Mouse (Mus musculus): ENCODE data around the gene Adgrl1. TPM values are rescaled to one million over a fixed set of nuclear protein-coding genes. Genes with fewer than 3 reads are reported as not detected.

The Adgrl1 gene
- total RNA-seq, 2 experiments from 2014 or later = 23.7 to 26.0 TPM

- no peak for DNase-seq
These were observed 90.3 kb downstream of the Adgrl1 start for GRCm38 (mm10) chr8:83990170-83990569.

Small RNA genes within 50 kb of the gene (microRNA-seq; reads per million reads assigned to microRNA genes)
- 0 reads per million in 2 experiments for gene Gm44330 (ENCODE audit: borderline replicate concordance in 2 of 2)
- 0 reads per million in 2 experiments for gene Gm44450 (ENCODE audit: borderline replicate concordance in 2 of 2)

Other genes starting within 250 kb of the Adgrl1 start
- gene Gipc1, start 247.4 kb upstream of the Adgrl1 start, total RNA-seq (2021) = 10 to 100 TPM; 18.9 to 20.4 TPM
- under 1 TPM; 0.13 to 0.15 TPM for gene Ptger1, start 233.4 kb upstream of the Adgrl1 start, total RNA-seq (2021)
- gene Pkn1, start 200.9 kb upstream of the Adgrl1 start, total RNA-seq (2021) = 10 to 100 TPM; 34.4 to 47.5 TPM
- gene Ddx39, start 184.9 kb upstream of the Adgrl1 start, total RNA-seq (2021) = 10 to 100 TPM; 11.2 to 13.2 TPM
- 10 to 100 TPM; 21.7 to 26.2 TPM for gene Adgre5, start 158.8 kb upstream of the Adgrl1 start, total RNA-seq (2021)
- under 1 TPM; 0.24 to 0.26 TPM for gene Gm10644, start 55.1 kb downstream of the Adgrl1 start, total RNA-seq (2021)
- gene Asf1b, start 55.4 kb downstream of the Adgrl1 start, total RNA-seq (2021) = under 1 TPM; 0.54 to 0.96 TPM
- 100 to 1,000 TPM; 163 to 177 TPM for gene Prkaca, start 72.9 kb downstream of the Adgrl1 start, total RNA-seq (2021)
- gene Samd1, start 97.6 kb downstream of the Adgrl1 start, total RNA-seq (2021) = 10 to 100 TPM; 15.6 to 16.7 TPM
- gene 1700067K01Rik, start 101.4 kb downstream of the Adgrl1 start, total RNA-seq (2021) = under 1 TPM; 0.33 to 0.35 TPM
- gene 2210011C24Rik, start 112.1 kb downstream of the Adgrl1 start, total RNA-seq (2021) = 1 to 10 TPM; 3.3 to 5.9 TPM
- gene Palm3, start 121.4 kb downstream of the Adgrl1 start, total RNA-seq (2021) = under 1 TPM; 0.26 to 0.32 TPM
- 1 to 10 TPM in 1 of 2 experiments, under 1 TPM in 1; 0.69 to 1.2 TPM for gene Il27ra, start 142.5 kb downstream of the Adgrl1 start, total RNA-seq (2021)
- not detected for gene Rln3, start 144.9 kb downstream of the Adgrl1 start, total RNA-seq (2021)
- 1 to 10 TPM; 1.3 to 1.6 TPM for gene Gm10643, start 165.0 kb downstream of the Adgrl1 start, total RNA-seq (2021)
- 1 to 10 TPM; 3.6 to 4.4 TPM for gene Rfx1, start 166.7 kb downstream of the Adgrl1 start, total RNA-seq (2021)
- gene Dcaf15, start 204.7 kb downstream of the Adgrl1 start, total RNA-seq (2021) = 1 to 10 TPM; 3.9 to 5.3 TPM
- not detected for gene Podnl1, start 225.9 kb downstream of the Adgrl1 start, total RNA-seq (2021)
- 10 to 100 TPM; 13.7 to 13.8 TPM for gene Cc2d1a, start 247.8 kb downstream of the Adgrl1 start, total RNA-seq (2021)
- not detected for gene 4930432K21Rik, start 247.9 kb downstream of the Adgrl1 start, total RNA-seq (2021)

All from gastrocnemius, postnatal 25 days (tissue).